Mouse (Mus musculus) hindbrain, embryonic 16.5 days (tissue): ENCODE data around the gene Ccdc114. TPM values are rescaled to one million over a fixed set of nuclear protein-coding genes. Genes with fewer than 3 reads are reported as not detected.
"Not testable (repeated sequence)": the region's sequence is repeated elsewhere in the genome, so short reads cannot be mapped to it uniquely, and the experiment has no call there.

Experiments used
- ATAC-seq: fragments of 200-750 bp; cut with Nextera tagmentation; 2 replicates; pipeline ENCODE4 v1.8.0; 2017; ENCODE audit warnings: moderate TSS enrichment, moderate library complexity
- H3K27ac ChIP-seq: fragments of 300-500 bp; sonication (generic); 2 replicates; pipeline ENCODE4 v1.5.1; 2014; ENCODE audit warnings: low read depth, mild to moderate bottlenecking, control low read depth, low read length, moderate library complexity
- H3K27me3 ChIP-seq: fragments of 300-500 bp; sonication (generic); replicated peaks from 2 replicates; pipeline ENCODE4 v1.6.1; 2014; ENCODE audit warnings: low read length; ENCODE audit not compliant: control insufficient read depth, insufficient read depth
- H3K36me3 ChIP-seq: fragments of 300-500 bp; sonication (generic); 2 replicates; pipeline ENCODE4 v1.6.1; 2014; ENCODE audit warnings: mild to moderate bottlenecking, low read length, moderate library complexity, mixed read lengths; ENCODE audit not compliant: control insufficient read depth, insufficient read depth
- H3K4me1 ChIP-seq: fragments of 300-500 bp; sonication (generic); 2 replicates; pipeline ENCODE4 v1.6.1; 2014; ENCODE audit warnings: low read depth, low read length; ENCODE audit not compliant: control insufficient read depth, insufficient read depth
- H3K4me2 ChIP-seq: fragments of 300-500 bp; sonication (generic); 2 replicates; pipeline ENCODE4 v1.6.1; 2014; ENCODE audit warnings: mild to moderate bottlenecking, low read length, control low read depth, moderate library complexity
- H3K4me3 ChIP-seq: fragments of 300-500 bp; sonication (generic); 2 replicates; pipeline ENCODE4 v1.5.1; 2014; ENCODE audit warnings: mild to moderate bottlenecking, low read length, control low read depth, moderate library complexity
- H3K9ac ChIP-seq: fragments of 300-500 bp; sonication (generic); 2 replicates; pipeline ENCODE4 v1.6.1; 2014; ENCODE audit warnings: low read depth, mild to moderate bottlenecking, control low read depth, low read length, moderate library complexity
- H3K9me3 ChIP-seq: fragments of 300-500 bp; sonication (generic); 2 replicates; pipeline ENCODE4 v1.6.1; 2014; ENCODE audit warnings: mild to moderate bottlenecking, low read length, moderate library complexity; ENCODE audit not compliant: control insufficient read depth
- WGBS: fragments of 180-500 bp; shearing (Covaris S2); extraction: QIAGEN DNeasy Blood & Tissue Kit; methylation state at CpG from one replicate; pipeline ENCODE4 v1.1.7; 2014; 5-methylcytosine and 5-hydroxymethylcytosine counted together
- polyA plus RNA-seq: library from polyadenylated mRNA; unstranded; fragments of >200 nt; fragmentation: Nextera tagmentation; extraction: Ambion mirVana; gene quantifications from 2 replicates; pipeline ENCODE4 v1.2.1, GENCODE M21; 2015

Gene Ccdc114
- polyA plus RNA-seq = 6.6 and 8.7 TPM in 2 replicates

GRCm38 (mm10) chr7:45923762-45924428 lies at the start of gene Ccdc114:
Gene Ccdc114 (plus strand): TSS chr7:45924072.
- WGBS = 6% methylated on average over 24 of the region's 24 CpGs
- peaks cover 4% of the 10 kb centered on the region for H3K27me3 ChIP-seq
- H3K4me3 ChIP-seq = peak within 1 kb of the TSS; percentile 56
- peak; percentile 48 for ATAC-seq
- peak within 1 kb of the TSS; percentile 60 for H3K9ac ChIP-seq
- peaks cover 8% of the 10 kb centered on the region for H3K4me1 ChIP-seq
- H3K4me2 ChIP-seq = peak within 1 kb of the TSS; percentile 85
- H3K36me3 ChIP-seq = no peaks in the 10 kb centered on the region
- no peaks in the 10 kb centered on the region for H3K9me3 ChIP-seq
- peak within 1 kb of the TSS; percentile 86 for H3K27ac ChIP-seq

GRCm38 (mm10) chr7:45876895-45877294 lies 47.0 kb upstream of the Ccdc114 start:
- Histone ChIP-seq H3K9me3 (no peaks in the 10 kb centered on the region), H3K36me3 (peaks cover 29% of the 10 kb centered on the region), H3K4me2 (no peak overlapping the region), H3K4me1 (peaks cover 14% of the 10 kb centered on the region), H3K27ac (no peak overlapping the region), H3K4me3 (no peak overlapping the region), H3K27me3 (no peaks in the 10 kb centered on the region), H3K9ac (no peak overlapping the region)
- 99% methylated on average over 7 of the region's 7 CpGs for WGBS
- ATAC-seq = no peak

GRCm38 (mm10) chr7:45878278-45878677 lies 45.6 kb upstream of the Ccdc114 start, which contains the start of gene Grin2d:
Gene Grin2d (minus strand): TSS chr7:45878378.
- H3K9me3 ChIP-seq, H3K4me2 ChIP-seq, ATAC-seq, H3K4me3 ChIP-seq, H3K27me3 ChIP-seq, H3K9ac ChIP-seq, H3K27ac ChIP-seq: not testable (repeated sequence)
- WGBS = 91% methylated on average over 1 of the region's 1 CpGs
- Histone ChIP-seq H3K4me1 (peaks cover 14% of the 10 kb centered on the region), H3K36me3 (peaks cover 41% of the 10 kb centered on the region)

- ATAC-seq = no peak
- H3K4me2 ChIP-seq = no peak overlapping the region
- H3K4me1 ChIP-seq = no peaks in the 10 kb centered on the region
- H3K4me3 ChIP-seq = no peak overlapping the region
- 90% methylated on average over 4 of the region's 4 CpGs for WGBS
- no peak overlapping the region for H3K27ac ChIP-seq
- no peak overlapping the region for H3K9ac ChIP-seq
- H3K27me3 ChIP-seq = no peaks in the 10 kb centered on the region
- H3K9me3 ChIP-seq = no peaks in the 10 kb centered on the region
- H3K36me3 ChIP-seq = peaks cover 56% of the 10 kb centered on the region
Measured at GRCm38 (mm10) chr7:45880531-45880930, 43.3 kb upstream of the Ccdc114 start.

- H3K4me3 ChIP-seq = no peak overlapping the region
- H3K27ac ChIP-seq = no peak overlapping the region
Measured at GRCm38 (mm10) chr7:45881011-45881410, 42.9 kb upstream of the Ccdc114 start.

GRCm38 (mm10) chr7:45887246-45887645 lies 36.6 kb upstream of the Ccdc114 start:
- Histone ChIP-seq H3K27me3 (no peaks in the 10 kb centered on the region), H3K9ac (no peak overlapping the region; the same call in 1 of the 2 replicates), H3K4me1 (no peaks in the 10 kb centered on the region), H3K4me3 (no peak overlapping the region), H3K4me2 (no peak overlapping the region), H3K36me3 (peaks cover 25% of the 10 kb centered on the region), H3K27ac (no peak overlapping the region), H3K9me3 (no peaks in the 10 kb centered on the region)
- 56% methylated on average over 3 of the region's 3 CpGs for WGBS
- 0 out of 2 replicates have a peak, but pooled peaks have one; percentile 19 for ATAC-seq

More at GRCm38 (mm10) chr7:45881011-45881410, 42.9 kb upstream of the Ccdc114 start:
- Histone ChIP-seq H3K4me1 (no peaks in the 10 kb centered on the region), H3K27me3 (no peaks in the 10 kb centered on the region), H3K9ac (no peak overlapping the region), H3K36me3 (peaks cover 54% of the 10 kb centered on the region), H3K4me2 (no peak overlapping the region), H3K9me3 (no peaks in the 10 kb centered on the region)
- ATAC-seq = no peak
- WGBS = 93% methylated on average over 2 of the region's 2 CpGs

- no peaks in the 10 kb centered on the region for H3K36me3 ChIP-seq
- H3K4me2 ChIP-seq = no peak overlapping the region
- H3K9ac ChIP-seq = no peak overlapping the region
- no peaks in the 10 kb centered on the region for H3K9me3 ChIP-seq
- ATAC-seq = no peak
- WGBS = 87% methylated on average over 2 of the region's 2 CpGs
- no peaks in the 10 kb centered on the region for H3K27me3 ChIP-seq
- peaks cover 4% of the 10 kb centered on the region for H3K4me1 ChIP-seq
- no peak overlapping the region for H3K4me3 ChIP-seq
- no peak overlapping the region for H3K27ac ChIP-seq
Measured at GRCm38 (mm10) chr7:45892651-45893050, 31.2 kb upstream of the Ccdc114 start.

- Histone ChIP-seq H3K27me3 (no peaks in the 10 kb centered on the region), H3K36me3 (no peaks in the 10 kb centered on the region), H3K4me1 (peaks cover 8% of the 10 kb centered on the region), H3K4me2 (peak overlapping the region; percentile 59), H3K9ac (no peak overlapping the region), H3K27ac (no peak overlapping the region), H3K4me3 (peak overlapping the region; percentile 48), H3K9me3 (no peaks in the 10 kb centered on the region)
- WGBS = 74% methylated on average over 6 of the region's 6 CpGs
- ATAC-seq = peak; percentile 35
Measured at GRCm38 (mm10) chr7:45895931-45896516, 27.8 kb upstream of the Ccdc114 start.

GRCm38 (mm10) chr7:45896517-45897257 lies 27.2 kb upstream of the Ccdc114 start, which contains the start of the genes Syngr4 and Tmem143:
Gene Syngr4 (minus strand): TSS chr7:45896714.
Gene Tmem143 (plus strand): TSS chr7:45896941.
- ATAC-seq = peak; percentile 93
- Histone ChIP-seq H3K9me3 (no peaks in the 10 kb centered on the region), H3K27ac (peak within 1 kb of the TSS; percentile 63), H3K4me1 (peaks cover 8% of the 10 kb centered on the region), H3K9ac (peak within 1 kb of the TSS; percentile 65), H3K4me2 (peak within 1 kb of the TSS; percentile 59), H3K4me3 (peak within 1 kb of the TSS; percentile 48), H3K27me3 (no peaks in the 10 kb centered on the region), H3K36me3 (no peaks in the 10 kb centered on the region)
- whole genome bisulfite sequencing = under 1% methylated on average over 39 of the region's 40 CpGs
